Mouse (Mus musculus) forebrain, embryonic 13.5 days (tissue): ENCODE results near the gene Boll. TPM values are rescaled to one million over a fixed set of nuclear protein-coding genes. Genes with fewer than 3 reads are reported as not detected.
A peak's percentile ranks its signal among the peaks of the same experiment; 100 is the strongest.
"Not testable (repeated sequence)": the region's sequence is repeated elsewhere in the genome, so short reads cannot be mapped to it uniquely, and the experiment has no call there.

Source experiments
- ATAC-seq: fragments of 200-750 bp; cut with Nextera tagmentation; 2 replicates; pipeline ENCODE4 v1.8.0; 2017
- H3K27ac ChIP-seq: fragments of 300-500 bp; sonication (generic); 2 replicates; pipeline ENCODE4 v1.5.1; 2015; ENCODE audit warnings: inconsistent platforms, mild to moderate bottlenecking, moderate library complexity
- H3K27me3 ChIP-seq: fragments of 300-500 bp; sonication (generic); 2 replicates; pipeline ENCODE4 v1.6.1; 2015; ENCODE audit warnings: mild to moderate bottlenecking, inconsistent platforms
- H3K36me3 ChIP-seq: fragments of 300-500 bp; sonication (generic); 2 replicates; pipeline ENCODE4 v1.6.1; 2015; ENCODE audit warnings: mild to moderate bottlenecking, inconsistent platforms; ENCODE audit not compliant: poor library complexity, severe bottlenecking
- H3K4me1 ChIP-seq: fragments of 300-500 bp; sonication (generic); 2 replicates; pipeline ENCODE4 v1.6.1; 2015; ENCODE audit warnings: inconsistent platforms
- H3K4me2 ChIP-seq: fragments of 300-500 bp; sonication (generic); 2 replicates; pipeline ENCODE4 v1.6.1; 2015; ENCODE audit warnings: inconsistent platforms, mild to moderate bottlenecking, moderate library complexity
- H3K4me3 ChIP-seq: fragments of 300-500 bp; sonication (generic); 2 replicates; pipeline ENCODE4 v1.5.1; 2015; ENCODE audit warnings: mild to moderate bottlenecking, inconsistent platforms
- H3K9ac ChIP-seq: fragments of 300-500 bp; sonication (generic); 2 replicates; pipeline ENCODE4 v1.6.1; 2015; ENCODE audit warnings: mild to moderate bottlenecking, inconsistent platforms
- H3K9me3 ChIP-seq: fragments of 300-500 bp; sonication (generic); replicated peaks from 2 replicates; pipeline ENCODE4 v1.6.1; 2016; ENCODE audit warnings: inconsistent platforms
- WGBS: fragments of 180-500 bp; shearing (Covaris S2); methylation state at CpG from one replicate; pipeline ENCODE4 v1.1.7; 2015; 5-methylcytosine and 5-hydroxymethylcytosine counted together
- polyA plus RNA-seq: library from polyadenylated mRNA; unstranded; fragments of >200 nt; fragmentation: Nextera tagmentation; extraction: Ambion mirVana; gene quantifications from 2 replicates; pipeline ENCODE4 v1.2.1, GENCODE M21; 2015

The Boll gene
- polyA plus RNA-seq, 1 experiment from 2014 or later = 0.19 TPM

GRCm38 (mm10) chr1:55372626-55373025, 9.4 kb upstream of the Boll start:
- Histone ChIP-seq H3K27ac (no peak overlapping the region), H3K27me3 (no peaks in the 10 kb centered on the region), H3K36me3 (no peaks in the 10 kb centered on the region), H3K9ac (no peak overlapping the region), H3K4me2 (no peak overlapping the region), H3K4me1 (no peaks in the 10 kb centered on the region), H3K9me3 (no peaks in the 10 kb centered on the region), H3K4me3 (no peak overlapping the region)
- no peak for ATAC-seq
- WGBS = 88% methylated on average over 3 of the region's 3 CpGs

DNA sequence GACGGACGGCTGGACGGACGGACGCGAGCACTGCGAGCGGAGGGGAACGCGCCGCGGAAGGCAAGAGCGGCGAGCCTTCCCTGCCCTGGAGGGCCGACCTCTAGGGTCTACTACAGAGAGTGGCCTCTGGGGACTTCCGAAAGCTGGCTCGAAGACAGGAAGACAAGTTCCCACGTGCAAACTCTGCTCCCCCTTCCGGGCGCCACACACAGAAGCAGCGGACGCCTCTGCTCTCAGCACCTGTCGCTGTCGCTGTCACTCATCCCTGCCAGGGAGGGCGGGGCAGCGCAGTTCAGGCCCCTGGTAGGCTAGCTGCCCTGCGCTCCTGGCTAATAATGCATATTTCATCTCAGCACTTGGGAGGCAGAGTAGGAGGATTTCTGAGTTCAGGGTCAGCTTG, 317 bp upstream of the Boll start:
- peaks cover 15% of the 10 kb centered on the region for H3K27me3 ChIP-seq
- WGBS = under 1% methylated on average over 27 of the region's 27 CpGs
- ATAC-seq = peak; percentile 92
- H3K4me3 ChIP-seq = peak overlapping the region; percentile 52
- peak overlapping the region; percentile 66 for H3K4me2 ChIP-seq
- no peak overlapping the region for H3K27ac ChIP-seq
- H3K9ac ChIP-seq = 0 out of 2 replicates have a peak overlapping the region, but pooled peaks have one; percentile 35
- H3K4me1 ChIP-seq = peaks cover 6% of the 10 kb centered on the region; the same call in 1 of the 2 replicates
- H3K36me3 ChIP-seq = no peaks in the 10 kb centered on the region
- peaks cover 11% of the 10 kb centered on the region for H3K9me3 ChIP-seq

DNA sequence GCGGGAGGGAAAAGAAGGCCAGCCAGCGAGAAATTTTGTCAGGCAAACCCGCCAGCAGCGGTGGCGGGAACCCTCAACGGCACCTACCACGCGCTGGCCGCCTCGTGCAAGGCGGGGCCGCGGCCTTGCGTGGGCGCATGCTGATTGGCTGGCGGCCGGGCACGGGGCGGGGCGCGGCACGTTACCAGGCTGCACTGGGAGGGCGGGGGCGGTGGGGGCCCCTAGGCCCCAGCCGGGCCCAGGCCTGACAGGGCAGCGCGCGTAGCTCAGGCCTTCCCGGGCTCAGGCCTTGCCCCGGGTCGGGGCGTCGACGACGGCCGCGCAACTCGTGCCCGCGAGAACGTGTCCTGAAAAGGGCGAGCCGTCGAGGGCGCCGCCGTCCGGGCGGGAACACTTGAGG, 635 bp downstream of the Boll start:
- Histone ChIP-seq H3K4me1 (peaks cover 6% of the 10 kb centered on the region; the same call in 1 of the 2 replicates), H3K36me3 (no peaks in the 10 kb centered on the region), H3K27me3 (peaks cover 15% of the 10 kb centered on the region), H3K9me3 (peaks cover 11% of the 10 kb centered on the region), H3K9ac (no peak overlapping the region), H3K4me3 (peak overlapping the region; percentile 52), H3K27ac (no peak overlapping the region), H3K4me2 (peak overlapping the region; percentile 66)
- WGBS = 45% methylated on average over 30 of the region's 49 CpGs
- peak; percentile 61; the same call in 1 of the 2 replicates for ATAC-seq

GRCm38 (mm10) chr1:55351914-55352313, 11.4 kb downstream of the Boll start:
- WGBS = 74% methylated on average over 2 of the region's 2 CpGs
- not testable (repeated sequence) for H3K4me3 ChIP-seq, H3K4me1 ChIP-seq, H3K36me3 ChIP-seq, H3K4me2 ChIP-seq, H3K9ac ChIP-seq, H3K27me3 ChIP-seq, H3K27ac ChIP-seq, ATAC-seq, H3K9me3 ChIP-seq

GRCm38 (mm10) chr1:55325496-55325895, 37.8 kb downstream of the Boll start:
- H3K4me3 ChIP-seq, H3K27me3 ChIP-seq, H3K9ac ChIP-seq, H3K36me3 ChIP-seq, H3K4me2 ChIP-seq, H3K27ac ChIP-seq, H3K4me1 ChIP-seq, ATAC-seq, H3K9me3 ChIP-seq: not testable (repeated sequence)
- 80% methylated on average over 5 of the region's 5 CpGs for WGBS

- no peak for ATAC-seq
- Histone ChIP-seq H3K27ac (no peak overlapping the region), H3K4me2 (no peak overlapping the region), H3K27me3 (no peaks in the 10 kb centered on the region), H3K4me3 (no peak overlapping the region), H3K9ac (no peak overlapping the region), H3K36me3 (no peaks in the 10 kb centered on the region), H3K4me1 (no peaks in the 10 kb centered on the region), H3K9me3 (peaks cover 9% of the 10 kb centered on the region)
Measured at GRCm38 (mm10) chr1:55301077-55301476, 62.2 kb downstream of the Boll start.

- no peak overlapping the region for H3K9ac ChIP-seq
- H3K4me1 ChIP-seq = no peaks in the 10 kb centered on the region
- no peak for ATAC-seq
- no peak overlapping the region for H3K4me2 ChIP-seq
- 75% methylated on average over 9 of the region's 9 CpGs for WGBS
- H3K27me3 ChIP-seq = no peaks in the 10 kb centered on the region
- no peak overlapping the region for H3K27ac ChIP-seq
- no peaks in the 10 kb centered on the region for H3K36me3 ChIP-seq
- H3K4me3 ChIP-seq = no peak overlapping the region
- H3K9me3 ChIP-seq = no peaks in the 10 kb centered on the region
Measured at GRCm38 (mm10) chr1:55279081-55279480, 84.2 kb downstream of the Boll start.

DNA sequence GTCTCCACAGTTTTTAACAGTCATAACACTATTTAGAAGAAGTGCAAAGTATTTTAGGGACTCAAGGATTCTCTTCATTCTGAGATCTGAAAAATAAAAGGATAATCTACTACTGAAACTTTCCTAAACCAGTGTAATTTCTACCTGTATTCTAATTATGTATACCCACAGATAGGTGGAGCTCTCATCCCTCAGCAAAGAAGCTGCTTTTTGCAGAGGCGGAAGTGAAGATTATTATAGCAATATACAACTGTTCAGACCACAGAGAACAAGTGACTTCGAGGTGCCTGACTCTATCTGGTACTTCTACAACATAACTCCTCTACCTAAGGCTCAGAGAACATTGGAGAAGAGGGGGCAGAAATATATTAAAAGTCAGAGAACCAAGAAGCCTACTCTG, 97.8 kb downstream of the Boll start:
- ATAC-seq = no peak
- 81% methylated on average over 2 of the region's 2 CpGs for WGBS
- no peaks in the 10 kb centered on the region for H3K36me3 ChIP-seq

GRCm38 (mm10) chr1:55264385-55264784, 98.9 kb downstream of the Boll start:
- H3K4me1 ChIP-seq = no peaks in the 10 kb centered on the region
- H3K36me3 ChIP-seq = no peaks in the 10 kb centered on the region
- H3K4me2 ChIP-seq = no peak overlapping the region
- no peaks in the 10 kb centered on the region for H3K27me3 ChIP-seq
- H3K9ac ChIP-seq = no peak overlapping the region
- H3K4me3 ChIP-seq = no peak overlapping the region
- no peak for ATAC-seq
- no peaks in the 10 kb centered on the region for H3K9me3 ChIP-seq
- 67% methylated on average over 2 of the region's 2 CpGs for WGBS
- H3K27ac ChIP-seq = no peak overlapping the region

More for the DNA sequence above, 97.8 kb downstream of the Boll start:
- H3K9ac ChIP-seq = no peak overlapping the region
- H3K27ac ChIP-seq = no peak overlapping the region
- no peaks in the 10 kb centered on the region for H3K4me1 ChIP-seq
- H3K27me3 ChIP-seq = no peaks in the 10 kb centered on the region
- H3K9me3 ChIP-seq = no peaks in the 10 kb centered on the region
- no peak overlapping the region for H3K4me2 ChIP-seq
- no peak overlapping the region for H3K4me3 ChIP-seq

GRCm38 (mm10) chr1:55246374-55246773, 116.9 kb downstream of the Boll start:
- no peak overlapping the region for H3K9ac ChIP-seq
- H3K4me2 ChIP-seq = no peak overlapping the region
- 92% methylated on average over 2 of the region's 2 CpGs for WGBS
- H3K36me3 ChIP-seq = no peaks in the 10 kb centered on the region
- peaks cover 9% of the 10 kb centered on the region for H3K4me1 ChIP-seq
- H3K9me3 ChIP-seq = no peaks in the 10 kb centered on the region
- no peak overlapping the region for H3K27ac ChIP-seq
- H3K4me3 ChIP-seq = no peak overlapping the region
- no peaks in the 10 kb centered on the region for H3K27me3 ChIP-seq
- ATAC-seq = no peak

GRCm38 (mm10) chr1:55239237-55239636, 124.0 kb downstream of the Boll start:
- 0% methylated on average over 1 of the region's 1 CpGs for WGBS
- H3K4me2 ChIP-seq = peak overlapping the region; percentile 99
- H3K4me3 ChIP-seq = peak overlapping the region; percentile 83
- H3K36me3 ChIP-seq = no peaks in the 10 kb centered on the region
- H3K27me3 ChIP-seq = no peaks in the 10 kb centered on the region
- H3K27ac ChIP-seq = no peak overlapping the region
- peaks cover 42% of the 10 kb centered on the region for H3K4me1 ChIP-seq
- H3K9ac ChIP-seq = no peak overlapping the region
- no peak for ATAC-seq
- H3K9me3 ChIP-seq = no peaks in the 10 kb centered on the region

GRCm38 (mm10) chr1:55238496-55238895, 124.8 kb downstream of the Boll start:
- 28% methylated on average over 13 of the region's 13 CpGs for WGBS
- H3K27me3 ChIP-seq = no peaks in the 10 kb centered on the region
- H3K4me1 ChIP-seq = peaks cover 42% of the 10 kb centered on the region
- peak overlapping the region; percentile 83 for H3K4me3 ChIP-seq
- H3K9ac ChIP-seq = peak overlapping the region; percentile 88
- no peaks in the 10 kb centered on the region for H3K9me3 ChIP-seq
- ATAC-seq = no peak
- peak overlapping the region; percentile 99 for H3K4me2 ChIP-seq
- H3K36me3 ChIP-seq = no peaks in the 10 kb centered on the region
- no peak overlapping the region for H3K27ac ChIP-seq

GRCm38 (mm10) chr1:55237643-55238161, 125.6 kb downstream of the Boll start:
- Histone ChIP-seq H3K27ac (peak overlapping the region; percentile 82), H3K4me2 (peak overlapping the region; percentile 99), H3K9me3 (no peaks in the 10 kb centered on the region), H3K9ac (peak overlapping the region; percentile 88), H3K4me3 (peak overlapping the region; percentile 83), H3K36me3 (no peaks in the 10 kb centered on the region), H3K4me1 (peaks cover 42% of the 10 kb centered on the region), H3K27me3 (no peaks in the 10 kb centered on the region)
- peak; percentile 61; the same call in 1 of the 2 replicates for ATAC-seq
- under 1% methylated on average over 23 of the region's 23 CpGs for WGBS
